Mouse (Mus musculus) left cerebral cortex, postnatal 25 days (tissue): ENCODE data around the gene Adam12. TPM values are rescaled to one million over a fixed set of nuclear protein-coding genes. Genes with fewer than 3 reads are reported as not detected.
A peak's percentile ranks its signal among the peaks of the same experiment; 100 is the strongest.
"Not testable (repeated sequence)": the region's sequence is repeated elsewhere in the genome, so short reads cannot be mapped to it uniquely, and the experiment has no call there.

Source experiments
- DNase-seq, 2 experiments: peaks; one replicate each; pipeline ENCODE4 v3.0.0; 2022; ENCODE audit warnings: low spot score in 2 of 2, mixed read lengths in 1 of 2
- intact Hi-C: fragments of 180-260 bp; cut with DNase I; formaldehyde crosslinking; loops from one replicate; pipeline ENCODE4 v1.15.1; 2025
- total RNA-seq, 2 experiments: library from RNA; stranded (reverse); gene quantifications; 2 replicates each; pipeline ENCODE4 v1.2.3; 2021

Adam12 gene
- total RNA-seq, 2 experiments from 2014 or later = 3.8 to 6.0 TPM

GRCm38 (mm10) chr7:133908966-133909365 lies 323.0 kb downstream of the Adam12 start:
- DNase-seq = no peak
- intact Hi-C loops = no loop called here

- no peak for DNase-seq
- intact Hi-C loops = no loop called here
Observed at GRCm38 (mm10) chr7:133899391-133899790, 332.6 kb downstream of the Adam12 start.

GRCm38 (mm10) chr7:133891796-133892195 lies 340.1 kb downstream of the Adam12 start:
- DNase-seq = no peak
- intact Hi-C loops = no loop called here

- no peak for DNase-seq
Observed at GRCm38 (mm10) chr7:133891298-133891697, 340.6 kb downstream of the Adam12 start.

GRCm38 (mm10) chr7:133889986-133890385 lies 342.0 kb downstream of the Adam12 start:
- intact Hi-C loops = no loop called here
- DNase-seq = no peak

More at GRCm38 (mm10) chr7:133891298-133891697, 340.6 kb downstream of the Adam12 start:
- intact Hi-C loops = no loop called here

GRCm38 (mm10) chr7:133888926-133889920 lies 342.7 kb downstream of the Adam12 start:
- intact Hi-C loops = no loop called here
- no peak for DNase-seq

GRCm38 (mm10) chr7:133884759-133885431 lies 347.1 kb downstream of the Adam12 start:
- intact Hi-C loops, DNase-seq: not testable (repeated sequence)

GRCm38 (mm10) chr7:133879761-133880160 lies 352.2 kb downstream of the Adam12 start:
- intact Hi-C loops = no loop called here
- no peak for DNase-seq

- intact Hi-C loops = no loop called here
- no peak for DNase-seq
Observed at GRCm38 (mm10) chr7:133876646-133877342, 355.2 kb downstream of the Adam12 start.

- intact Hi-C loops = no loop called here
- DNase-seq = no peak
Observed at GRCm38 (mm10) chr7:133876139-133876538, 355.8 kb downstream of the Adam12 start.

- intact Hi-C loops = no loop called here
- no peak for DNase-seq
Observed at GRCm38 (mm10) chr7:133872701-133873100, 359.2 kb downstream of the Adam12 start.

GRCm38 (mm10) chr7:133870265-133870664 lies 361.7 kb downstream of the Adam12 start:
- no peak for DNase-seq
- intact Hi-C loops = no loop called here

GRCm38 (mm10) chr7:133863684-133864083 lies 368.3 kb downstream of the Adam12 start:
- intact Hi-C loops = no loop called here
- DNase-seq = peak in 1 of 2 experiments; percentile 37

- intact Hi-C loops = no loop called here
- DNase-seq = no peak
Observed at GRCm38 (mm10) chr7:133863151-133863550, 368.8 kb downstream of the Adam12 start.

GRCm38 (mm10) chr7:133862723-133863122 lies 369.2 kb downstream of the Adam12 start:
- no peak for DNase-seq
- intact Hi-C loops = no loop called here

- no peak for DNase-seq
- intact Hi-C loops = no loop called here
Observed at GRCm38 (mm10) chr7:133862233-133862632, 369.7 kb downstream of the Adam12 start.

GRCm38 (mm10) chr7:133859548-133859947 lies 372.4 kb downstream of the Adam12 start:
- intact Hi-C loops = loop anchor here (10.0 kb wide), 1 partner anchor 1625 kb away; no protein-coding TSS in a partner anchor
- DNase-seq = no peak

GRCm38 (mm10) chr7:133858506-133858905 lies 373.4 kb downstream of the Adam12 start:
- intact Hi-C loops = loop anchor here (10.0 kb wide), 1 partner anchor 1626 kb away; no protein-coding TSS in a partner anchor

GRCm38 (mm10) chr7:133856278-133856677 lies 375.7 kb downstream of the Adam12 start:
- intact Hi-C loops = loop anchor here (1.0 to 10.0 kb wide), 4 partner anchors 369 to 1629 kb away; no protein-coding TSS in a partner anchor
- peak; percentile 84 to 88 for DNase-seq

More at GRCm38 (mm10) chr7:133858506-133858905, 373.4 kb downstream of the Adam12 start:
- DNase-seq = no peak

GRCm38 (mm10) chr7:133850735-133851134 lies 381.2 kb downstream of the Adam12 start:
- intact Hi-C loops = loop anchor here (10.0 kb wide), 1 partner anchor 1634 kb away; no protein-coding TSS in a partner anchor
- DNase-seq = no peak
